Mouse (Mus musculus) MEL (cell line): ENCODE results near the gene Gramd1b.

Experiments used
- CTCF ChIP-seq, 3 experiments: IDR thresholded peaks in 2 of 3; conservative IDR thresholded peaks in 1 of 3; 2 replicates each; pipeline ENCODE4 v1.5.1; 2011 to 2012; ENCODE audit warnings: low read length in 3 of 3, low read depth in 2 of 3, mild to moderate bottlenecking in 2 of 3, improper control_type of control experiment in 1 of 3, inconsistent platforms in 1 of 3, mixed read lengths in 1 of 3, moderate library complexity in 1 of 3; ENCODE audit not compliant: control insufficient read depth in 1 of 3, insufficient read depth in 1 of 3, poor library complexity in 1 of 3, severe bottlenecking in 1 of 3
- E2F4 ChIP-seq: IDR thresholded peaks from 2 replicates; pipeline ENCODE4 v1.6.1; 2011; ENCODE audit warnings: low read depth, low read length, improper control_type of control experiment, borderline replicate concordance
- GATA1 ChIP-seq: IDR thresholded peaks from 2 replicates; pipeline ENCODE4 v1.6.1; 2011; ENCODE audit warnings: low read depth, low read length, improper control_type of control experiment
- MXI1 ChIP-seq: IDR thresholded peaks from 2 replicates; pipeline ENCODE4 v1.6.1; 2011; ENCODE audit warnings: mild to moderate bottlenecking, low read depth, low read length, improper control_type of control experiment
- POLR2A ChIP-seq, 2 experiments: IDR thresholded peaks; 2 replicates each; pipeline ENCODE4 v1.6.1; 2011 to 2012; ENCODE audit warnings: low read length in 2 of 2, mild to moderate bottlenecking in 2 of 2, control low read depth in 1 of 2, improper control_type of control experiment in 1 of 2, low read depth in 1 of 2, moderate library complexity in 1 of 2; ENCODE audit not compliant: control insufficient read depth in 1 of 2, insufficient read depth in 1 of 2, poor library complexity in 1 of 2
- TAL1 ChIP-seq: IDR thresholded peaks from 2 replicates; pipeline ENCODE4 v1.6.1; 2012; ENCODE audit warnings: mild to moderate bottlenecking, inconsistent platforms, low read length, moderate library complexity, mixed read lengths

DNA sequence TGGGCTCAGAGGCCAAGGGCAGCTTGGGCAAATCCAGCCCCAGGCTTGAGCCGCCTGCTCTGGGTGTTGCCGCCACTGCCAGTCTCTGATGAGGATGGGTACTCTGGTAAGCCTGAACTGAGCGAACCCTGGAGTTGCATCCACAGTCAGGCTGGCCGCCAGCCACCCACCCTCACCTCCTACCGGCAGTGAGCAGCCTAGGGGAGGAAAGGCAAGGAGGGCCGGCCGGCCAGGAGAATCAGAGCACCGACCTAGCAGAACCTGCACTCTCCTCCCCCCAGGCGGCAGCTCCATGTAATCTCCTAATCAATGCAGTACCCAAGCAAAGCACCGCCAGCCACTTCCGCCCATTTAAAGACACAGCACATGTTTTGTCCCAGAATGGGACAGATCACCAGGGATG, 155.0 kb downstream of the Gramd1b start:
- TF ChIP-seq GATA1 (no peak), E2F4 (no peak), POLR2A (IDR thresholded peaks at IDR 0.05; ENCODE audit: control insufficient read depth in 1 of 2, insufficient read depth in 1 of 2, low read depth in 1 of 2, low read length in 2 of 2, poor library complexity in 1 of 2) (no peak), MXI1 (no peak), CTCF (IDR thresholded peaks at IDR 0.05 in 2 of 3, conservative IDR thresholded peaks at IDR 0.05 in 1 of 3; ENCODE audit: control insufficient read depth in 1 of 3, insufficient read depth in 1 of 3, low read depth in 2 of 3, low read length in 3 of 3, poor library complexity in 1 of 3, severe bottlenecking in 1 of 3) (no peak), TAL1 (no peak)
